Mouse (Mus musculus) urinary bladder, postnatal 10 days (tissue): ENCODE data around the gene Gm5141.
"Not testable (repeated sequence)": the region's sequence is repeated elsewhere in the genome, so short reads cannot be mapped to it uniquely, and the experiment has no call there.

Experiments used
- DNase-seq: peaks from one replicate; pipeline ENCODE4 v3.0.0; 2022; ENCODE audit warnings: low spot score

Gm5141 gene

DNA sequence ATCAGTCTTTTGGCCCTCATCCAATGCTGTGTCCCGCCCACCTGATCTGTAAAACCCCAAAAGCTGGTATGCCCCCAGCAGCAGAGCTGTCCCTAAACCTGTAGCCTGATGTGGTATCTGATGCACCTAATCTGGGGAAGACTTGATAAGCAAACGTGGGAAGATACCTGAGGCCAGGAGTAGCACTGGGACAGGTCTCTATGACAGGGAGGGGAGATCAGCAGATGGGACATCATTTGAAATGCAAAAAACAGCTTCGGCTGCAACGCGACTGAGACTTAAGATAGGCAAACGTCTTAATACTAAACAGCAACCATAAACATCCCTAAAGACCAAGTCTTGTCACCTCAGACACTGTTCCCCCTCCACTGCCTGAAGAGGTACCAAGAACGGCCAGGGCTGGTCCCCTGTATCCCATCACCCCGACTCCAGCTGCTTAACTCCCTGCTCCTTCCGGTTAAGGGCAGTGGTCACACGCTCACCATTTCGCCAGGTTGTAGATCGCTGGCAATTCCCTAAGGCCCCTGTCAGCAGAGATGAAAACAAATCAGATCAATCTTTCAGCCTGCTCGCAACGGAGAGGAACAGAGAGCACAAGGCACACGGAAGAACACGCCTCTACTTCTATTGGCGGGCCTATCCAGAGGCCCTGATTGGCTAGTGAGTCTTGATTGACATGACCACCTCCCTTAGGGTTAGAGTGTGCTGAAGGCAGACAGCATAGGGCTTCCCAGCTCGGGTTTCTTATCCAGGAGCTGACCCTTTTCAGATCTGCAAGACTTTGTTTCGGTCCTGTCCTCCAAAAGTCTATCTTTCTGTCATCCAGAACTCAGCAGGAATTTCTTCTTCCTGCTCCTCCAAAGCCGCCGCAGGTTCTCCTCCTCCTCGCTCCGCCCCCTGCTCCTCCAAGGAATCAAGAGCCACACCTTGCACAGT lies at the start of gene Gm5141:
TSS of gene Gm5141 (minus strand) at position 610 of the 936 bp plus-strand sequence.
- DNase-seq, result not testable (repeated sequence)

DNA sequence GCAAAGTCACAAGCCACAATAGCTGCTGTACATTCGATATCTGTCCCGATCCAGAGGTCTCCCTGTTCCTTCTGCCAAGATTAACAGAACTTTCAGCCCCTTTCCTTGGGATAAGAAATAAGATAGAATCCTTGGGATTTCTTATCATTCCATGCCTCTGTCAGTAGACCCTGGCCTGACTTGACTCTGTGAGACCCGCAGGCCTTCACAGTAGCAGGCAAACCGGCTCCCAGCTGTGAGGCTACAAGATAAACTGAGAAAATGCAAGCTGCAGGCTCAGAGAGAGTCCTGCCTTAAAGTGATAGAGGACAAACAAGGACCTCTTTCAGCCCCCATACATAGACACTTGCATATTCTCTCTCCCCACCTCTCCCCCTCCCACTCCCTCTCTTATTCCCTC lies 47.7 kb upstream of the Gm5141 start:
- DNase-seq, result no peak

DNA sequence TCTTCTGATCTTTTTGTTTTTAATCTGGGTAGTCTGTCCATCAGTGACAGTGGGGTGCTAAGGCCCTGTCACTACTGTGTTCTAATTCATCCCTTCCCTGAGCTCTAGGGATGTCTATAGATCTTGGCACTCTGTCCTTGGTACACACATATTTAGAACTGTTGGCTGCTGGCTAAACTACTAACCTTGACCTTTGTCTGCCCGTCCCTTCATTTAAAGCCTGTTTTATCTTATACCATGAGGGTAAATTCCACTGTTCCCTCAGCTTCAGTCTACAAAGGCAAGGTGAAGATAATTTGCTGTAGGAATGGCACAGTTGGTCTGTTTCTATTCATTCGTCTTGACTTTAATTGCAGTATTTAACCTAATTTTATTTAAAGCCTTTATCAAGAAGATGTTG lies 46.6 kb upstream of the Gm5141 start:
- DNase-seq, result no peak

DNA sequence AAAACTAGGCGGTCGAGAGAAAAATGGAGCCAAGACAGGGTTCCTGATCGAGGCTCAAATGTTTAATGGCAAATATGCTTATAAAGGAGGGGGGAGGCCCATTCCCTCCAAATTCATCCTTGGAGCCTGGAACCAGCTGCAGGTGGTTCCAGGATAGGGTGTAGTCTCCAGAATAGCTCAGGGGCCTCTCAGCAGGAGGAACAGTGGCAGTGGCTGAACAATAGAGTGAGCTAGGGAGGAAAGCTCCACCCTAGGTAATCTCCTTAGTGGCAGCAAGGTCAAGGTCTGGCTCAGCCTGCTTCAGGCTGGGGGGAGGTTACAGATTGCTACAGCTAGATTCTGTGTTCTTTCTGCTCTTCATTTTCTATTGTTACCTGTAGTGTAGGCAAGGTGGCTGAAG lies 30.1 kb upstream of the Gm5141 start:
- DNase-seq, result not testable (repeated sequence)

DNA sequence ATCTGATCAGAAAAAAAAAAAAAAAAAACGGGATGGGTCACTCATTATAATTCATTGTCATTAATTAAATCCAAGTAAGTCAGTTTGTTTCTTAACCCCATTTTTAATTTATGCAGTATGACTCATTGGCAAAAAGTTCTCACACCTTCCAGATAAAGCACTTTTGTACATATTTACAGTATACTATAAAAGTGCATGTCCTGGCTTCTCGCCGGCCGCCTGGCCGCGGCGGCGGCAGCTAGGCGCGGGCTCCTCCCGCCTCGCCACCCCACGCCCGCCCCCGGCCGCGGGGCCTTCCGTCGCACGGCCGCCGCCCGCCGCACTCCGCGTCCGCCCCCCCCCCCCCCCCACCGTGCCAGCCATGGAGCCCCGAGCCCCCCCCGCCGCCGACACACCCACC lies 27.1 kb upstream of the Gm5141 start:
- no peak for DNase-seq

DNA sequence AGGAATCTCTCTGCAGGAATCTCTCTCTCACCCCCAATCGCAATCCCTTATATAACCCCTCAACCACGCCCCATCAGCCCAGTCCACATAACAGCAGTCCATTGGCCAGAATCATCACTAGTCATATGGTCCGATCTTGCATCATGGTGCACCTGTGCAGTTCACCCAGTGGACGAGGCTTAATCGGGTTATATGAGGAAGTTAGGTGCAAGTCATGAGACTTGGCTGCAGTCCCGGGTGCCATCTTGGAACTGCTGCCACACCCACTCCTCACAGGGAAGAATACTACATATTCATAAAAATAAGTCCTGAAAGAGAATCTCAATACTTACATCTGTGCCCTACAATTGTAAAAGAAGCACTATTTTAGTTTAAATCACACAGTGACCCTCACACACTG lies 22.4 kb upstream of the Gm5141 start:
- DNase-seq, result not testable (repeated sequence)

DNA sequence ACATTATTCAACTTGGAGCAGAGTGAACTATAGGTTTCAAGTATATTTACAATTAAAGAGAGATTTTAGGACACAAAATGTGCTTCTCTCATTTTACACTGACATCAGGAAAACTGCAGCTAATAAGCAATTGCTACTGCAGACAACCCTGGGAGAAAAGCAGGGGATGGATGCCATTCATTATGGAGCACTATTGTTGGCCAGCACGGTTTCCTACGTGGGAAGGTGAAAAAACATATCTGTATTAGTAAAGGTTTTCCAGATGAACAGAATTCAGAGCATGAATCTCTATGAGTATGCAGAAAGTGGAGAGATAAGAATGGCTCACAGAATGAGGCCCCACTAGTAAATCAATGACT lies 506 bp upstream of the Gm5141 start:
- DNase-seq, result not testable (repeated sequence)

DNA sequence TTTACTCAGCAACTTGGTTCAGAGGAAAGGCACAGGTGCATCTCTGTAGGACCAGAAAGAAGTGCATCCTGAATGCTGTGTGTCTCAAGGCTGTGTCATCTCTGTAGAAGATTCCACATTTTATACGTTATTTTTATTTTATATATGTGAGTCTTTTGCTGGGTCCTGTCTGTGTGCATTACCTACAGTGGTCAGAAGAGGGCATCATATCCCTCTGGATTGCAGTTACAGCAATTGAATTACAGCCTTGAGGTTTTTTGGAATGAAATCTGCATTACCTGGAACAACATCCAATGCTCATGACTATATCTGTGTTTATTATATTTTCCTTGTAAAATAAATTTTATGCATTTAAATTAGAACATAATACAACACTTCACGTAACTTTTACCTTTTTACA lies 21.8 kb downstream of the Gm5141 start:
- DNase-seq, result not testable (repeated sequence)

DNA sequence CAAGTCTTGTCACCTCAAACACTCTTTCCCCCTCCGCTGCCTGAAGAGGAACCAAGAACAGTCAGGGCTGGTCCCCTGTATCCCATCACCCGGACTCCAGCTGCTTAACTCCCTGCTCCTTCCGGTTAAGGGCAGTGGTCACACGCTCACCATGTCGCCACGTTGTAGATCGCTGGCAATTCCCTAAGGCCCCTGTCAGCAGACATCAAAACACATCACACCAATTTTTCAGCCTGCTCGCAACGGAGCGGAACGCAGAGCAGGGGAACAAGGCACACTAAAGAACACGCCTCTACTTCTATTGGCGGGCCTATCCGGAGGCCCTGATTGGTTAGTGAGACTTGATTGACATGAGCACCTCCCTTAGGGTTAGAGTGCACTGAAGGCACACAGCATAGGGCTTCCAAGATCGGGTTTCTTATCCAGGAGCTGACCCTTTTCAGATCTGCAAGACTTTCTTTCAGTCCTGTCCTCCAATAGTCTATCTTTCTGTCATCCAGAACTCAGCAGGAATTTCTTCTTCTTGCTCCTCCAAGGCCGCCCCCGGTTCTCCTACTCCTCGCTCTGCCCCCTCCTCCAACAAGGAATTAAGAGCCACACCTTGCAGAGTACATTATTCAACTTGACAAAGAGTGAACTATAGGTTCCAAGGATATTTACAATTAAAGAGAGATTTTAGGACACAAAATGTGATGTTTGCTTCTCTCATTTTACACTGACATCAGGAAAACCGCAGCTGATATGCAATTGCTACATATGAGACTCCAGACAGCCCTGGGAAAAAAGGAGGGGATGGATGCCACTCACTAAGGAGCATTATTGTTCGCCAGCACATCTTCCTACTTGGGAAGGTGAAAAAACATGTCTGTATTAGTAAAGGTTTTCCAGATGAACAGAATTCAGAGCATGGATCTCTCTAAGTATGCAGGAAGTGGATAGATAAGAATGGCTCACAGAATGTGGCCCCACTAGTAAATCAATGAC lies 24.9 kb downstream of the Gm5141 start, which contains the start of gene Platr25:
TSS of gene Platr25 (minus strand) at position 278 of the 984 bp plus-strand sequence.
- DNase-seq, result not testable (repeated sequence)

DNA sequence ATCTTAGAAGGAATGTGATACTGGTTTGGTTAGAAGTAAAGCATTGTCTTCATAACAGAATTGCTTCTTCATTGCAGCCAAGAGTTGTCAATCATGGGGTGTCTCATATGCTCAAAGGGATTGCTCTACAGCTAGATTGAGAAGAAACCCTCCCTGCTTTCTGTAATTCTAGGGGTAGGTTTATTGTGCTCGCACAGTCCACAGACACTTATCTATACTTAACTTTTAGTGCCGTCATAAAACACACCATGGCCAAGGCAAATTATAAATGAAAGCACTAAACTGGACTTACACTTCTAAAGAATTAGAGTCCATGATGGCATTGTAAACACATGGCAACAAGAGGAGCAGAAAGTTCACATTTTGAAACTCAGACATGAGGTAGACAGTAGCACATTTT lies 52.3 kb downstream of the Gm5141 start:
- no peak for DNase-seq
